Mouse (Mus musculus): ENCODE data around the gene Invs.

The Invs gene

DNA sequence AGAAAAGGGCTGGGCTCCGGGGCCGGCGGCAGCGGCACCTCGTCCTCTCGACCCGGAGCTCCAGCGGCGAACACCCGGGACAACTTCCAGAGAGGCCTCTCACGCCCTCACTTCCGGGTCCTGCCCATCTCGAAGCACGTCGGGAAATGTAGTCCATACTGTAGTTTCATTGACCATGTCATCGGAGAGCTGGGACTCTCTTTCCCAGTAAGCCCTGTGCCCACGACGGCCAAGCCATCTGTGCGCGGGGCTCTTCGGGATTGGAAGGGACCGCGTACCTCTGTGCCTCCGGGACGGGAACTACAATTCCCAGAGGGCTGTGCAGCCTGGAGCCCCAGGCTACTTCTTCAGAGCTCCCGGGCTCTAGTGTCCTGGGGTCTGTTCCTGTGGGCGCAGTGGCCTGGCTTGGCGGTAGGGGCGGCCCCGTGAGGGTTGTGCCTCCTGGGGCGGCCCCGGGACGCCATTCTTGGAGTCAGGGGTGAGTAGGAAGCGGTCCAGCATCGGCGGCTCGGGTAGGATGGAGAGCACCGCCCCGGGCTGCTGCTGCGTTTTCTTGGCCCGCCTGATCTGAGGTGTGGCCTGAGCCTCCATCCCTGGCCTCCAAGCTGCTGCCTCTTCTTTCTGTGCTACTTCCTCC lies at the start of gene Invs, which contains the start of gene Erp44:
TSS of gene Invs (plus strand) at position 263 of the 637 bp plus-strand sequence.
TSS of gene Erp44 (minus strand) at position 61 of the 637 bp plus-strand sequence.
- peak; percentile 86 for DNase-seq

DNA sequence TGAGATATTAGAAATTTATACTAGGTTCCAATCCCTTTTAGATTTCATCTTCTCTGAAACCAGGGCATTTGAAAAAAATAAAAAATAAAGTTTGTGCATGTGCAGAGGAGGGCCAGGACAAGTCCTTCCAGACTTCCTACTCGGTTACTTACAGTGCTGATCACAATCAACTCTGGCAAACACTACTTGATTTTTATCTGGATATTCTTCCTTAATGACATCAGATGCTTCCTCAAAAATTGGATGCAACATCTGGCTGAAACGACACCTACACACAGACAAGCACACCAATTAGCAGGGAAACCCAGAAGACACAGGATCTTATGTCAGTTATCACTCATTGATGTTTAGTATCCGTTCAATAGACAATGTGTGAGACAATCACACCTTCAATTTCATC lies 42.8 kb upstream of the Invs start:
- no peak for DNase-seq

DNA sequence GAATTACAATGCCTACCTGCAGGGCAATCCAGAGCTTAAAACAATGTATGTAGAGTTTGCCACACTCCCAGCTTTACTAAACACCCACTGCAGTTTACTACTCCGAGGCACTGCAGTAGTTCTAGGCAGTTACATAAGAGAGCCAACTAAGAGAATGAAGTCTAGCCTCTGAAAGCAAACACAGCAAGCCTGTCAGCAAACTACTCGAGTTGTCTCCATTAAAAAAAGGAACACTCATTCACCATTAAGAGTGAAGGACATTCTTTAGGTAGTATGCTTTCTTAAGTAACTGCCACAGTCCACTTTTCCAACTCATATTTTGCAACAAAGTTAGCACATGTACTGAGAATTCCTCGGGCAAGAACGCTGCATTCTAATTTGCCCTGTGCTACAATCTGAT lies 40.5 kb upstream of the Invs start:
- DNase-seq: no peak

DNA sequence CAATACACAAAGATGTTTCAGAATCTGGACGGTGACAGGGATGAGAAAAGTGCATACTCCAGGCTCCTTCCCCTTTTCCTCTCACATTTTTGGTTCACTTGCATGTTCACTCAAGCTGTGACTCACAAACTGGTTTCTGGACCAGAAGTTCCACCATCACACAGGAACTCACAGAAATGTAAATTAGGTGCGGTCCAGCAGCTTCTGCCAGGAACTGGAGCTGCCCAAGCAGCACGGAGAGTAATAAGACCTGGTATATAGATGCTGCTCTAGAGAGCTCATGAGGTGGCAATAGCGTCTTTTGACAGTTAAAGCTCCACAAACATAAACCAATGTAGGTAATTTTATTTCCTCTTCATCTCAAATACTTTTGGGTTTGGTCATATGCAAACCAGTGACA lies 37.1 kb upstream of the Invs start:
- no peak for DNase-seq

DNA sequence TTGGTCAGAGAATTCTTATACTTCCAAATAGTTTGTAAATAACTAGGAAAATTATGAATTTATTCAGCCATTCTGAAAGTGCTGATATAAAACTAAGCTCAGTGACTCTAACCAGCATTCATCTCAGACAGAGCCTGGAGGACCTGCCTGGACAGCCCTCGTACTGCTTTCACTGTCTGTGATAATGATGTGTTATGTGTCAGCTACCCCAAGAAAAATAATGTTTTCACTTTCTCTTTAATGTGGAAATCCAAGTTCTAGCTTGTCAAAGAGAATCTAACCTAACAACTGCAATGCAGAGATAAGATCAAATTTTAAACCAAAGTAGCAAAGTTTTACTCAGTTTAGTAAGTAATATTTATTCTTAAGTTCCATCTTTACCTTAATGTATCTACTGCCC lies 35.8 kb upstream of the Invs start:
- DNase-seq: no peak

DNA sequence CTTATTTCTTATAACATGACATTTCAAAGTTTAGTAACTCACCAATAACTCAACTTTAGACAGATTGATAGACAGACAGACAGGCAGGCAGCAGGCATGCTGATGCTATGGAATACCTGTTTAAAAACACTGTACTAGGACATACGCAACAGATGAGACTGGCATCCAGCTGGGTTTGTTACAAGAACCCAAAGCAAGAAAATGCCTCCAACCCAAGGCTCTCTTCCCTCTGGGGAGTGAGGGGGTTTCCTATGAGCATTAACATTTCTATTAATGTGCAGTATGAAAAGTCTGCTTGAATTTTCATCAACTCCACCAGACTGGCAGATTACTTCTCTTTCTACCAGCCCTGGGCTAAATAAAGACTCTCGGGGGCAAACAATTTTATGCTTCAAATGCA lies 35.3 kb upstream of the Invs start:
- DNase-seq: no peak

DNA sequence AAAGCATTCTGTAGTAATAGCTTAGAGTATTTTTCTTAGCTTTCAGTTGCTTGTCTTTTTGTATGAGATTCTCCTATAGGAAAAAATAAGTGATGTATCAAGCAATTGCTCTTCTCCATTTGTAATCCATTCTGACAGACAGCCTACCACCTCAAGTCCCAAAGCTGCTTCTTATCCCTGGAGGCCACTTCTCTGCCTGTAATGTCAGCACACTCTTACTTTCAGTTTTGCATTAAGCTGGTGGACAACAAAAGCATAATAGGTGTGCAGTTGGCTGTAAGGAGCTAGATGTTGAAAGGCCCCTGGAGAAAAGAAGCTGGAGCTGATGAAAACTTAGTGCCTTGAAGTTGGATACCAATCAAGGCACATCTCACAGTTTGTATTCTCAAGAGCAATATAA lies 26.3 kb upstream of the Invs start:
- DNase-seq: no peak

DNA sequence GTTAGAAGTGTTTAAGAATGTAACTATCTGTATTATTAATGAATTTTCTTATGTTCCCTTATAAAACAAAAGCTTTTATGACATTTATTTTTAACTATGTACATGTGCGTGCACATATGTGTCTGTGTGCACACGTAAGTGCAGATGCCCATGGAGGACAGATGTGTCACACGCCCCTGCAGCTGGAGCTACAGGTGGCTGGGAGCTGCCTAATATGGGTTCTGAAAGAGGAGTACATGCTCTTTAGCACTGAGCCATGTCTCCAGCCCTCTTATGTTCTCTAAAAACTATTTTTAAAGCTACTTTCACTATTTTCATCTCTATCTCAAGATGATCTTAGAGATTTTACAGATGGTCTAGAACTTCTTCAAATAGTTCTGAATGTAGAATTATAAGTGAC lies 21.5 kb upstream of the Invs start:
- DNase-seq: no peak

DNA sequence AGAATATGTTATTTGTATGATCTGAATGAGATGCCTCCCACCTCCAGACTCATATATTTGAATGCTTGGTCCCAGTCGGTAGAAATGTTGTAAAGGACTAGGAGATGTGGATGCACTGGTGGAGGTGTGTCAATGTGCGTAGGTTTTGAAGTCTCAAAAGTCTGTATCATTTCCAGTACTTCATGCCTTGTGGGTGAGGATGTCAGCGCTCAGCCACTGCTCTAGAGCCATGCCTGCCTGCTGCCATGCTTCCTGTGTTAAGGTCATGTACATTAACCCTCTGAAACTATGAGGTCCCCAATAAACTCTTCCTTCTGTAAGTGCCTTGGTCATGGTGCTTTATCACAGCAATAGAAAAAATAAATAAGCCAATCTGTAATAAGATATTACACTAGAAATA lies 11.9 kb upstream of the Invs start:
- DNase-seq: no peak

DNA sequence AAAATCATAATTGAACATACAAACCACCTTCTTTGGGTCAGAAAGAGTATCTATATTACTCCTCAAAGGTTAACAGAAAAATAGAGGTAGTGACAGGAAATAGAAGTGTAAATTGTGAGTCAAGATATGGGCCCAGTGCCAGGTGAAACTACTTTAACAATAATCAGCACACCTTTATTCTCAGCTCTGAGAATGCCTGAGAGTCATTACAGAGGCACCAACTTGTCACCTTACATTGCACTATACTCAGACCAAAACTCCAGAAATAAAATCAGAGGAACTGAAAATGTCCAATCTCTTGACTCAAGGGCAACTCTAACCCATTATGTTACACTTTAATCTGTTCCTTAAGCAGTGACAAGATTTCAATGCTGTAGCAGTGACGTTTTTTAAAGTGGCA lies 11.4 kb upstream of the Invs start:
- DNase-seq: no peak

DNA sequence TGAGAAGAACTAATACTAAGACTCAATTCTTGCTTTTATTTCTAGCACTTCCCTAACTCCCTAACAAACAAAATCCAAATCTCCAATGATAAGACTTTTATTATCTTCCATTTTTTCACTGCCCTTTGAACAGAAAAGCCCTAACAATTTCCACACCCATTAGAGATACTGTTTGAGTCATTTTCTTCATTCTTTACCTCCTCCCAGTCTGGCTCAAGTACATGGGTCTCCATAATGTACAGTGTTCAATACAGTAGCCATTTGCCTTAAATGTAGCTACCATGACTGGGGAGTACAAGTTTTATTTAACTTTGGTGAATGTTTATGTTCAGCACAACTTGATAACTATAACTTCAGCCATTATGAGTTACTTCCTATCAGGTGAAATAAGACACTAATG lies 9.0 kb upstream of the Invs start:
- DNase-seq: no peak

DNA sequence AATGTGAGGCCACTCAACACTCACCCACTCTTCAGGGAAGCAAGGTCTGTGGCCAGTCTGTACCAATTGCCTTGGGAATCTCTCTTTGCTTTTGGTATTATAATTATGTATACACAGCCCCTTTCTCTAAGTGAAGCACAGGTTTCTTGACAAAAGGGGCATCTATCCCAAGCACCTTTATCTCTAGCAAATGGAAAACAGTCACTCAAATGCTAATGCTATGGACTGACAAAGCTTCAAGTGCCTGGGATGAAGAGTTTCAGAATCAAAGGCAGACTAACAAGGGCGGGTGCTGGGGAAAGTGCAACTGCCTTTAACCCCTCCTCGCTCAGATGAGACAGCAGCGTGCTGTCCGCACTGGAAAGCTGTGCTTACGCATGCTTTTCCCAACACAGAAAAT lies 7.7 kb upstream of the Invs start:
- no peak for DNase-seq

DNA sequence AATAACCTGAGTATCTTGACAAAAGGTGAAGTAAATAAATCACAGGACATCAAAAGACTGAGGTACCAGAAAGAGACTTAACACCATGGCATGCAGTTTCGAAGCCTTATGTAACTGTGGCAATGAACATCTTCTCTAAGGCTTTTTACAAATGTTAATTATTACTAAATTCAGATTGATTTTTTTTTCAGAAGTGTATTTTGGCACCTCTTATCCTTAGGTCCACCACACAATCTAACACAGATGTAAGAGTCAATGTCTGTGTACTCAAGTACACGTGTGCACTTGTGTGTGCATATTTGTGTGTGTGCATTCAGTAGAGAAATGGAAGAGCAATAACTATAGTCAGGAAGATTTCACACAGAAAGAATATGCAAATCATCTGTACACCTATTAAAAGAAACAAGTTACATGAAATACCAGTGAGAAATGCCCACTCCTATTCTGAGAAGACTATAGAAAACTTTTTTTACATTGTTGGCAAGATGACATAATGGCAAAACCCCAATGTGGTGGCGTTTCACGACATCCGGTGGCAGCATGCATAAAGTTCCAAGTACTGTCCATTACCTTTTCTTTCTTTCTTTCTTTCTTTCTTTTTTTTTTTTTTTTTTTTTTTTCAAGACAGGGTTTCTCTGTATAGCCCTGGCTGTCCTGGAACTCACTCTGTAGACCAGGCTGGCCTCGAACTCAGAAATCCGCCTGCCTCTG lies 6.3 kb upstream of the Invs start:
- no peak for DNase-seq

DNA sequence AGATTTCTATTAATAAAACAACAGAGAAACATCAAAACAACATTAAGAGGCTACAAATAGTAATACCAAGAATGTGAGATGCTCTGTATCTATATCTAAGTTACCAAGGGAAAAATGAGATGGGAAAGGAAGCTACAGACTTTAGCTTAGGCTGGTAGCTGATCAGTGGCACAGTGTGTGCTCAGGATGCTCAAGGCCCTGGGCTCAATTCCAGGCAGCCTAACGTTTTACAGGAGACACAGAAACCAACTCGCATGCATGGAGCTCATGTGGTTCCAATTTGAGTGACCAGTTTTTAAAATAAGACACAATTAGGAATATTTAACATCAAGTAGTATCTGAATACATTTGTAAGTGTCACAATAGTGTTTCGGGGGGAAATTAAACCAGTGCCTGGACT lies 3.8 kb upstream of the Invs start:
- no peak for DNase-seq

DNA sequence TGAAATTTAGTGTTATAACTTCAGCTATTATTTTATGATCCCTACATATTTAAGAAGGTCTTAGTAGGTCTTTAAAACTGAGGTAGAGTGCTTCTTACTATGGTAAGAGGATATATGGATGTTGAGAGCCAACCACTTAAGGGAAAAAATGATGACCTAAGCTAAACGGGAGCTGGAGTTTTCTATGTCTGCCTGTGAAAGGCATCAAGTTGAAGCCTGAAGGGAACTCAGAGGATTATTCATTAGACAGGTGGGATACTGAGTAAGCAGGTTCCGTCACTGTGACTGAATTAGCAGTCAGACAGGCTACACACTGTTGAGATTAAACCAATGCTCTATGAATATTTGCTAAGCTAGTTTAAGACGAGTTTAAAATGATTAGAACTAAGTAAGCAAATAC lies 2.5 kb upstream of the Invs start:
- DNase-seq: no peak

DNA sequence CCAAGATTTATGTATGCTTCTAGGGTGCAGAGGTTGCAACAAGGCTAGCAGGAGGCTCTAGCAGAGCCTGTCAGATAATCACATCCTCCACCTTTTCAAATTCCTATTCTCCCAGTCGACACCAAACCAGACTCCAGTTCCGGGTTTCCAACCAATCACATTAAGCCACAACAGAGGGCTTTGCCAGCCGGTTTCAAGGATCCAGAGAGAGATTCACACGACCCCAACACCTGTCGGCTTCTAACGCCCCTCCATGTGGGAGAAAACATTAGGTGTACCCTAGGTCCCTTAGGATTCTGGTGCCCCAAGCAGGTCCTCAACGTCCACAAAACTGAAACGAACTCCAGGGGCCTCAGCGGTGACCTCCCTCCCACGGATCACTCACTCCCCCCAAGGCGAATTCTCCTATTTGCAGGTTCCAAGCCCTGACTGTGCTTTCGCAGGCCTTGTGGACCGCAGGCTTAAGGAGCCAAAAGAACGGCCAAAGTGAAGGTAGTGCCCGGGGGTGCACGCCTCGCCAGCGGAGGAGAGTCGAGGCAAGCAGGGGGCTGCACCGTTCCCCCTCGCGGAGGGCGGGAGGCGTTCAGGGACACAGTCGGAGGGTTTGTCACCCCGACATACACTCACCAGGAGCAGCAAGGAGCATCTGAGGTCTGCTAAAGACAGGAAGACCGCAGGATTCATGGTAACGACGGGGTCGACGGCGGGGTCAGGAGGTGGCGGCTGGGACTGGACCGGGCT lies 633 bp upstream of the Invs start:
- peak; percentile 6 for DNase-seq

DNA sequence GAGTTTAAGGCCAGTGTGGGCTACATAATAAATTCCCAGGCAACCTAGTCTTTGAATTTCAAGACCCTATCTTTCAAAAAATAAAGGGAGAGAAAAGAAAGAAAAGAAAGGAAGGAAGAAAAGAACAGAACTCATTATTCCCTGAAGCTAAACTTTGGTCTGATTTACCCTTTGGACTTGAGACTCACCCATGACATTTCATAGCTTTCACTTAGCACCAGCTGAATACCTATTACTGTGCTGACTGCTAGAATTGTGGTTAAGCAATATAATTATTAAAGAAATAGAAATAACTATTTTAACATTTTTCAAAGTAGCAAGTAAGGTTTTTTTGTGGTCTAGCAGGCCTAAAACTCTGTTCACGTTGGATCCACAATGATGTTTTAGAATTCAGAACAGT lies 1.6 kb downstream of the Invs start:
- DNase-seq: no peak

DNA sequence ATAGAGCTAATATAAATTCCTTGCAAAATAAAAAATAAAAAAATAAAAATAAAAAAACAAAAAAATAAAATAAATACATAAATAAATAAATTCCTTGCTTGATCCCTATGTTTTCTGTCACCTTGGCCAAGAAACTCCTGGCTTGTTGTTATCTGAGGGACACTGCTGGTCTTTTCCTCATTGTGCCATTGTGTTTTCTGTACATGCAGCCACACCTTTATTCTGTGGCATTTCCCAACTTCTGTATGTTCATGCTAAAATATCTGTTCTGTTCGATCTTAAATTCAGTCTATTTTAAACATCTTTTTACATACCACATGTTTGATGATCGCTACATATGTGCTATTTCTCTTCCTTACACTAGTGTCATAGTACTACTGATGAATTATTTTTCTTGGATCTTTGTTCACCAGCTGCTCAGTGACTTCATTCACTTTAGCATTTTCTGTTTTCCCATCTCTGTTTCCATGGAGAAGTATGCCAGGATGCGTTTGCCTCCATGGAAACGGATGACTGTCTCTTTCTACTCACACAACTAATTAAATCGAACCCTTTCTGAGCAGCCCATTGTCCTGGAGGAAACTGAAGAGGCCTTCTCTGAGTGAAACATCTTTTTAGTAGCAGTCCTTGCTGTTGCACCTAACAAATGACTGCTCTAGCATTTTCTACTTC lies 7.7 kb downstream of the Invs start:
- no peak for DNase-seq

DNA sequence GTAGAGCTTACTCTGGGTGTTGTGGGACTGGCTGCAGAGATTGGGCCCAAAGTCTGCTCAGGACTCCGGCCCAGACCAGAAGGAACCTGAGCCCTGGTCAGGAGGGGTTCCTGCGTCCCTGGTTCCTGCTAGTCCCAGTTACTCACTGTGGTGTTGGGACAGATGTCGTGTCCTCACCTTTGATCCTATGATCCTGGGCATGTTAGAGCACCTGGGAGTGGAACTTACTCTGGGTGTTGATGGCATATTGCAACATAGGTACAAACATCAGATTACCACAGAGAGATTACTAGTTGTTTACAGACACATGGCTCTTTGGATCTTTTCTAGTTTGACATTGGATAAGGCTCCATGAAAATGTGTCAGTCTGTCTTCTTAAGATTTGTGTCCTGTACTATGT lies 35.3 kb downstream of the Invs start:
- no peak for DNase-seq

DNA sequence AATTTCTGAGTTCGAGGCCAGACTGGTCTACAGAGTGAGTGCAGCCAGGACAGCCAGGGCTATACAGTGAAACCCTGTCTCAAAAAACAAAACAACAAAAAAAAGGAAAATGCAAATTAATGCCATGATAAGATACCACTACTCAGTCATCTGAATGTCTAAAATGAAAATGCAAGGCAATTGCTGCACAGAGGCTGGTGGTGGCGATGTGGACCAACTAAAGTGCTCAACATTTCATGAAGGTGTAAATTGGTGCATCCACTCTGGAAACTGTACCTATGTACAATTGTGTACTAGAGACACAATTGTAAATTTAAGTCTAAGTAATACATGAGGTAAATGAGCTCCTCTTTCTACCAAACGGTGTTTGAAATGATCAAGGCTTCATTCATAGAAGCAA lies 36.5 kb downstream of the Invs start:
- no peak for DNase-seq

DNA sequence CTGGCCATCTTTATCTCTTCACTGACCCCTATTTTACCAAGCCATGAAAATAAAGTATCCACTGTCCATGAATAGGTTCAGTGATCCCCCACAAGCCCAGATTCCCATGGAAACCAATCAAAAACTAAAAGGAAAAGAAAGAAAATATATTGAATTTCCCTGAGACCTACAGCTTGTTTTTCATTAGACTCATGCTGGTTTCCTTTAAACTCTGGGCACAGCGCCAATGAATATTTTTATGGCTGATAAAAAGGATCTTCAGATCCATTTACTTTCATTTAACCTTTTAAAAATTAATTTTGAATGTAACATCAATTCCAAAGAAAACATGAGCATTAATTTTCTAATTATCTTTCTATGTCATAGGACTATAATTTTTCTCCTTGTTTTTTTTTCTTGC lies 41.7 kb downstream of the Invs start:
- no peak for DNase-seq

DNA sequence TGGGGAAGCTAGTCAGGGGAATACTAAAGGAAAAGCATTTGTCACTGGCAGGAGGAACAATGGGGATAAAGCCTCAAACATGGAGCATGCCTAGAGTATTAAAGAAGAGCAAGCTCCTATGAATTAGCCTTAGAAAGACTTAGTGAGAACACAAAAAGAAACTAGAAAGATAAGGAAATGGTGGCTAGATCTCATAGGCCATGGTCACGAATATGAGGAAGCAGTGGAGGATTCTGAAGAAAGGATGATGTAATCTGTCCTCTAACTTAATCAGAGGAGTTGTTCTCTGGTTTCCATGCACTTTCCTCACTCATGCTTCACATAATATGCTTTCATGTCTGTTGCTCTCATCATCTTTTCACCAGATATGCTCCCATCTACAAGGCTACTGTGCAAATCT lies 42.5 kb downstream of the Invs start:
- DNase-seq: no peak

DNA sequence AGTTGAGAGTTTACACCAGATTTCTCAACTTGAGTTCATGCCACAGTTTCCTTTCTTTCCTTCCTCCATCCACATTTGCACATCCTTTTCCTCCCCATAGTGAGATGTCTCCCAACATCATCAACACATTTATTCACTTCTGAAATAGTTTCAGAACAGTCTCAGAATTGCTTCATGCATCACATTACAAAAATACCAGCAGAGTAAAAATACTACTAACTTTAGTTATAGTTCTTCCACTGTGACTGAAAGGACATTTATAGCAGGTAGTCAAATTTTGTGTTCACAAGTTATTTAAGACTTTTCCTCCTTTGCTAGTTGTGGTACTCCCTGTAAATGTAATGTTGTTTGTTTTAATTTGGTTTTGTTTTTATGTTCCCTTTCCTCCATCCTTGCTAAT lies 47.6 kb downstream of the Invs start:
- DNase-seq: no peak

DNA sequence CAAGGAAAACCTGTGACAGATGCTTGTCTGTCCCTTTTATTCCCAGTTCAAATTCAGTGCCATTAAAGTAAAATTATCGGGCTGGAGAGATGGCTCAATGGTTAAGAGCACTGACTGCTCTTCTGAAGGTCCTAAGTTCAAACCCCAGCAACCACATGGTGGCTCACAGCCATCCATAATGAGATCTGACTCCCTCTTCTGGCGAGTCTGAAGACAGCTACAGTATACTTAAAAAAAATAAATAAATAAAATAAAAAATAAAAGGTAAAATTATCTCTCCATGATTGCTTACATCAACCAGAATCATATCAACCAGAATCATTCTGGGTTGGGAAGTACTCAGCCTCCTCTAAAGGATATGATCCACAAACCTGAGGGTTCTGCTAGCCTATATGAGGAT lies 48.5 kb downstream of the Invs start:
- DNase-seq: no peak

Measured in right cerebral cortex, postnatal 4 days (tissue).